Mouse (Mus musculus): ENCODE measurements around the gene Cisd2.

Cisd2 gene

GRCm38 (mm10) chr3:135409219-135409618 is 14.5 kb downstream of the Cisd2 start:
- DNase-seq: no peak

- no peak for DNase-seq
Measured at GRCm38 (mm10) chr3:135407351-135407750, 16.4 kb downstream of the Cisd2 start.

- no peak for DNase-seq
Measured at GRCm38 (mm10) chr3:135404599-135404998, 19.1 kb downstream of the Cisd2 start.

- no peak for DNase-seq
Measured at GRCm38 (mm10) chr3:135403856-135404255, 19.9 kb downstream of the Cisd2 start.

GRCm38 (mm10) chr3:135403211-135403610 is 20.5 kb downstream of the Cisd2 start:
- no peak for DNase-seq

GRCm38 (mm10) chr3:135402201-135402658 is 21.5 kb downstream of the Cisd2 start:
- DNase-seq: peak; percentile 94

- no peak for DNase-seq
Measured at GRCm38 (mm10) chr3:135397112-135397511, 26.6 kb downstream of the Cisd2 start.

GRCm38 (mm10) chr3:135396081-135396480 is 27.6 kb downstream of the Cisd2 start:
- DNase-seq: no peak

- no peak for DNase-seq
Measured at GRCm38 (mm10) chr3:135395085-135395484, 28.6 kb downstream of the Cisd2 start.

GRCm38 (mm10) chr3:135393186-135393585 is 30.5 kb downstream of the Cisd2 start:
- no peak for DNase-seq

GRCm38 (mm10) chr3:135379868-135380267 is 43.9 kb downstream of the Cisd2 start:
- no peak for DNase-seq

GRCm38 (mm10) chr3:135377445-135377844 is 46.3 kb downstream of the Cisd2 start:
- no peak for DNase-seq

GRCm38 (mm10) chr3:135375836-135376235 is 47.9 kb downstream of the Cisd2 start:
- DNase-seq: no peak

GRCm38 (mm10) chr3:135357394-135357793 is 66.3 kb downstream of the Cisd2 start:
- no peak for DNase-seq

Measured in lung, postnatal 14 days (tissue).